Mouse (Mus musculus) bone marrow macrophage, adult 2 months (primary cell): ENCODE results near the gene Thsd4.

Experiments used
- CTCF ChIP-seq: IDR thresholded peaks from 2 replicates; pipeline ENCODE4 v1.5.1; 2012; ENCODE audit warnings: low read depth, mild to moderate bottlenecking, low read length, moderate library complexity
- POLR2A ChIP-seq: IDR thresholded peaks from 2 replicates; pipeline ENCODE4 v1.6.1; 2012; ENCODE audit warnings: mild to moderate bottlenecking, low read depth, low read length, borderline replicate concordance

- TF ChIP-seq CTCF (no peak), POLR2A (no peak)
Observed at GRCm38 (mm10) chr9:60284318-60284717, 237.5 kb downstream of the Thsd4 start.
